Comparison of ENCODE assay signal across 9 mouse cellular contexts in the genomic region with DNA sequence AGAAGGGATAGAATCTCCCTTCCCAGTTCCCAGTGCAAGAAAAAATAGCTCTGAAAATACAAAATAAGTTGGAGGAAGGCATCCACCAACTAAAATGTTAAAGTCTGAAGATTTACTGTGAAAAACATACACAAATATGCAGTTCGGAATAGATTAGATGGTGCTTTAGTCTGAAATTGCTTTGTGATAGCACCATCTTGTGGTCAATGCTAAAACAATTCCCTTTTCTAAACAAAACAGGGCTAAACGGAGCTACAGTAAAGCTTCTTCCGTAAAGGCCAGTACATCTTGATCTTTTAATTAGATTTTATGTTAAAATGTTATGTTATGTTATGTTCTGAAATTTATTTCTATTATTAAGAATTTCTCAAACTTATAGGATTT.
A peak's percentile ranks its signal among the peaks of the same experiment; 100 is the strongest.
DNase-seq lines count a peak whose midpoint lies in the region; ATAC-seq and TF ChIP-seq lines count a peak whose summit lies in the region.
"Had no signal": no experiment of that assay in that cellular context is flagged by ENCODE, and none has a peak within 500 bp of the region (broad histone marks: within the 10 kb centered on the region; RNA-seq: fewer than 3 reads in every experiment).

No protein-coding gene starts in this region.

- H3K27me3 ChIP-seq in lung, embryonic 15.5 days: no peaks in the 10 kb centered on the region
- no peaks in the 10 kb centered on the region for H3K27me3 ChIP-seq in neural tube, embryonic 14.5 days (ENCODE audit: control insufficient read depth, insufficient read depth, low read length)
- H3K27me3 ChIP-seq: liver, embryonic 15.5 days had no signal

- peak; percentile 61 for TF ChIP-seq CTCF in gastrocnemius, adult 2 months (IDR thresholded peaks at IDR 0.05)

- peak overlapping the region; percentile 37; the same call in 1 of the 2 replicates for H3K4me2 ChIP-seq in lung, embryonic 15.5 days
- H3K4me2 ChIP-seq in neural tube, embryonic 14.5 days (ENCODE audit: low read depth, low read length): peak overlapping the region; percentile 34; the same call in 1 of the 2 replicates
- H3K4me2 ChIP-seq: liver, embryonic 15.5 days had no signal

- no peaks in the 10 kb centered on the region for H3K36me3 ChIP-seq in lung, embryonic 15.5 days
- H3K36me3 ChIP-seq in neural tube, embryonic 14.5 days (ENCODE audit: control insufficient read depth, insufficient read depth, low read length): no peaks in the 10 kb centered on the region
- H3K36me3 ChIP-seq: liver, embryonic 15.5 days had no signal

- H3K4me3 ChIP-seq in gastrocnemius, adult 2 months: peak overlapping the region; percentile 45
- peak overlapping the region; percentile 13; the same call in 1 of the 2 replicates for H3K4me3 ChIP-seq in lung, embryonic 15.5 days
- H3K4me3 ChIP-seq in neural tube, embryonic 14.5 days (ENCODE audit: low read depth, low read length): peak overlapping the region; percentile 23
- H3K4me3 ChIP-seq: liver, embryonic 15.5 days had no signal

- DNase-seq in gastrocnemius, adult 2 months: no peak
- no peak for DNase-seq in gastrocnemius, postnatal 14 days
- no peak for DNase-seq in lung, postnatal 25 days (ENCODE audit: low spot score)
- peak; percentile 48 for DNase-seq in forelimb bud, embryonic 11.5 days (ENCODE audit: low read depth, low spot score)
- DNase-seq in adrenal gland, adult 8-10 months: no peak
- no peak for DNase-seq in gastrocnemius, postnatal 4 days (ENCODE audit: low spot score in 2 of 2)

- WGBS in lung, embryonic 15.5 days: 16% methylated on average over 3 of the region's 3 CpGs
- 24% methylated on average over 3 of the region's 3 CpGs for WGBS in neural tube, embryonic 14.5 days

- intact Hi-C loops in gastrocnemius, adult 2 months (cut with DNase I): loop anchor here (5.0 kb wide), 1 partner anchor 489 kb away; no protein-coding TSS in a partner anchor
- intact Hi-C loops in gastrocnemius, postnatal 14 days (cut with DNase I; ENCODE audit: low total_unique reads): no loop called here

- no peak overlapping the region for H3K9ac ChIP-seq in lung, embryonic 15.5 days
- H3K9ac ChIP-seq in neural tube, embryonic 14.5 days (replicated peaks; ENCODE audit: low read depth, low read length): no peak overlapping the region
- H3K9ac ChIP-seq: liver, embryonic 15.5 days had no signal

- no peaks in the 10 kb centered on the region for H3K9me3 ChIP-seq in lung, embryonic 15.5 days
- H3K9me3 ChIP-seq in neural tube, embryonic 14.5 days (ENCODE audit: control insufficient read depth, low read length): no peaks in the 10 kb centered on the region
- H3K9me3 ChIP-seq: liver, embryonic 15.5 days had no signal

- ATAC-seq in lung, embryonic 15.5 days (ENCODE audit: borderline replicate concordance, extremely low read depth, low FRiP score, low TSS enrichment): no peak
- peak; percentile 83; the same call in 1 of the 2 replicates for ATAC-seq in neural tube, embryonic 14.5 days (ENCODE audit: low read depth)

- H3K27ac ChIP-seq in gastrocnemius, adult 2 months: no peak overlapping the region
- H3K27ac ChIP-seq in lung, embryonic 15.5 days: no peak overlapping the region
- H3K27ac ChIP-seq in neural tube, embryonic 14.5 days (ENCODE audit: low read depth, low read length): no peak overlapping the region
- H3K27ac ChIP-seq: liver, embryonic 15.5 days had no signal

- H3K4me1 ChIP-seq in lung, embryonic 15.5 days: no peaks in the 10 kb centered on the region
- H3K4me1 ChIP-seq in neural tube, embryonic 14.5 days (ENCODE audit: control insufficient read depth, insufficient read depth, low read length): no peaks in the 10 kb centered on the region
- H3K4me1 ChIP-seq: liver, embryonic 15.5 days had no signal
